Comparison of ENCODE assay signal across 8 mouse cellular contexts in genomic region chr3:122244759-122245158, GRCm38 (mm10). TPM values are rescaled to one million over a fixed set of nuclear protein-coding genes. Genes with fewer than 3 reads are reported as not detected.
DNase-seq lines count a peak whose midpoint lies in the region; ATAC-seq and TF ChIP-seq lines count a peak whose summit lies in the region.

No protein-coding gene starts in this region.

- H3K9ac ChIP-seq in embryonic facial prominence, embryonic 15.5 days: peak overlapping the region; percentile 31
- no peak overlapping the region for H3K9ac ChIP-seq in intestine, postnatal 0 days (ENCODE audit: low read depth, low read length)
- no peak overlapping the region for H3K9ac ChIP-seq in neural tube, embryonic 12.5 days

- WGBS in embryonic facial prominence, embryonic 15.5 days: 46% methylated on average over 6 of the region's 6 CpGs
- 36% methylated on average over 6 of the region's 6 CpGs for WGBS in intestine, postnatal 0 days
- 50% methylated on average over 6 of the region's 6 CpGs for WGBS in neural tube, embryonic 12.5 days

- H3K4me1 ChIP-seq in embryonic facial prominence, embryonic 15.5 days: peaks cover 21% of the 10 kb centered on the region
- H3K4me1 ChIP-seq in intestine, postnatal 0 days (replicated peaks; ENCODE audit: control insufficient read depth, insufficient read depth, low read length): no peaks in the 10 kb centered on the region
- peaks cover 10% of the 10 kb centered on the region for H3K4me1 ChIP-seq in neural tube, embryonic 12.5 days

- no peak for ATAC-seq in embryonic facial prominence, embryonic 15.5 days (ENCODE audit: insufficient number of reproducible peaks, low FRiP score, low TSS enrichment, low read depth)
- ATAC-seq in intestine, postnatal 0 days: no peak
- no peak for ATAC-seq in neural tube, embryonic 12.5 days (ENCODE audit: low FRiP score, low read depth)

- peak overlapping the region; percentile 75 for H3K4me2 ChIP-seq in embryonic facial prominence, embryonic 15.5 days (replicated peaks)
- H3K4me2 ChIP-seq in intestine, postnatal 0 days (replicated peaks; ENCODE audit: low read depth): peak overlapping the region; percentile 89
- H3K4me2 ChIP-seq in neural tube, embryonic 12.5 days (replicated peaks): peak overlapping the region; percentile 73

- peak overlapping the region; percentile 78 for H3K27ac ChIP-seq in layer of hippocampus, adult 2 months
- H3K27ac ChIP-seq in embryonic facial prominence, embryonic 15.5 days (replicated peaks): peak overlapping the region; percentile 59
- no peak overlapping the region for H3K27ac ChIP-seq in intestine, postnatal 0 days (ENCODE audit: low read depth, low read length)
- H3K27ac ChIP-seq in neural tube, embryonic 12.5 days: no peak overlapping the region

- no peaks in the 10 kb centered on the region for H3K9me3 ChIP-seq in embryonic facial prominence, embryonic 15.5 days (replicated peaks)
- no peaks in the 10 kb centered on the region for H3K9me3 ChIP-seq in intestine, postnatal 0 days (ENCODE audit: control insufficient read depth)
- no peaks in the 10 kb centered on the region for H3K9me3 ChIP-seq in neural tube, embryonic 12.5 days

- no peaks in the 10 kb centered on the region for H3K27me3 ChIP-seq in embryonic facial prominence, embryonic 15.5 days
- H3K27me3 ChIP-seq in intestine, postnatal 0 days (replicated peaks; ENCODE audit: control insufficient read depth, insufficient read depth, low read length): no peaks in the 10 kb centered on the region
- H3K27me3 ChIP-seq in neural tube, embryonic 12.5 days (replicated peaks): no peaks in the 10 kb centered on the region

- DNase-seq in layer of hippocampus, adult 2 months (ENCODE audit: low spot score in 2 of 2): no peak
- DNase-seq in layer of hippocampus, postnatal 10 days (ENCODE audit: low spot score in 2 of 2): no peak
- DNase-seq in urinary bladder, postnatal 36 days (ENCODE audit: low spot score in 2 of 2): no peak
- DNase-seq in thymus, postnatal 25 days: no peak
- no peak for DNase-seq in left cerebral cortex, adult 18-20 months (ENCODE audit: low spot score in 2 of 2)

- no peak for TF ChIP-seq CTCF in layer of hippocampus, adult 2 months (conservative IDR thresholded peaks at IDR 0.05)
- TF ChIP-seq CTCF in intestine, postnatal 0 days (IDR thresholded peaks at IDR 0.05; ENCODE audit: low read depth): no peak

- H3K36me3 ChIP-seq in embryonic facial prominence, embryonic 15.5 days: no peaks in the 10 kb centered on the region
- H3K36me3 ChIP-seq in intestine, postnatal 0 days (ENCODE audit: control insufficient read depth, insufficient read depth): no peaks in the 10 kb centered on the region
- H3K36me3 ChIP-seq in neural tube, embryonic 12.5 days: no peaks in the 10 kb centered on the region

- peak overlapping the region; percentile 47 for H3K4me3 ChIP-seq in layer of hippocampus, adult 2 months
- peak overlapping the region; percentile 87 for H3K4me3 ChIP-seq in embryonic facial prominence, embryonic 15.5 days (replicated peaks)
- H3K4me3 ChIP-seq in intestine, postnatal 0 days (ENCODE audit: low read depth, low read length): no peak overlapping the region
- peak overlapping the region; percentile 92 for H3K4me3 ChIP-seq in neural tube, embryonic 12.5 days

RNA-seq across cellular contexts. Expression of gene Gclm, which starts 0.6 kb away (rescaled TPM):
- total RNA-seq in layer of hippocampus, adult 2 months (2021): 10 to 100 TPM; 53.3 to 70.3 TPM
- 10 to 100 TPM; 54.4 to 67.7 TPM for total RNA-seq in layer of hippocampus, postnatal 10 days (2021)
- polyA plus RNA-seq in embryonic facial prominence, embryonic 15.5 days (2015; fragmentation: Nextera tagmentation; extraction: Ambion mirVana): 68.6 and 74.2 TPM in 2 replicates
- 382 and 400 TPM in 2 replicates for polyA plus RNA-seq in intestine, postnatal 0 days (2015; fragmentation: Nextera tagmentation; extraction: Ambion mirVana)
- 62.3 and 63.9 TPM in 2 replicates for polyA plus RNA-seq in neural tube, embryonic 12.5 days (2016; fragmentation: Nextera tagmentation; extraction: Ambion mirVana)
- total RNA-seq in left cerebral cortex, adult 18-20 months (2021): 10 to 100 TPM; 61.1 to 70.6 TPM

RNA-seq across cellular contexts. Expression of gene Dnttip2, which starts 29.4 kb away (rescaled TPM):
- total RNA-seq in layer of hippocampus, adult 2 months (2021): 10 to 100 TPM; 30.1 to 30.5 TPM
- 10 to 100 TPM; 27.3 to 28.6 TPM for total RNA-seq in layer of hippocampus, postnatal 10 days (2021)
- 63.8 and 65.0 TPM in 2 replicates for polyA plus RNA-seq in embryonic facial prominence, embryonic 15.5 days (2015; fragmentation: Nextera tagmentation; extraction: Ambion mirVana)
- 42.4 and 44.9 TPM in 2 replicates for polyA plus RNA-seq in intestine, postnatal 0 days (2015; fragmentation: Nextera tagmentation; extraction: Ambion mirVana)
- polyA plus RNA-seq in neural tube, embryonic 12.5 days (2016; fragmentation: Nextera tagmentation; extraction: Ambion mirVana): 70.4 and 72.8 TPM in 2 replicates
- total RNA-seq in left cerebral cortex, adult 18-20 months (2021): 10 to 100 TPM; 30.1 to 32.1 TPM

RNA-seq across cellular contexts. Expression of gene Bcar3, which starts 49.2 kb away (rescaled TPM):
- total RNA-seq in layer of hippocampus, adult 2 months (2021): 10 to 100 TPM in 1 of 2 experiments, 1 to 10 TPM in 1; 9.4 to 10.0 TPM
- total RNA-seq in layer of hippocampus, postnatal 10 days (2021): 1 to 10 TPM; 6.1 to 7.0 TPM
- 11.3 and 12.6 TPM in 2 replicates for polyA plus RNA-seq in embryonic facial prominence, embryonic 15.5 days (2015; fragmentation: Nextera tagmentation; extraction: Ambion mirVana)
- polyA plus RNA-seq in intestine, postnatal 0 days (2015; fragmentation: Nextera tagmentation; extraction: Ambion mirVana): 33.5 and 33.8 TPM in 2 replicates
- polyA plus RNA-seq in neural tube, embryonic 12.5 days (2016; fragmentation: Nextera tagmentation; extraction: Ambion mirVana): 13.2 and 14.0 TPM in 2 replicates
- 10 to 100 TPM; 13.2 to 18.8 TPM for total RNA-seq in left cerebral cortex, adult 18-20 months (2021)

Comparison
In these comparisons a context has a peak if more than half of its experiments do, and no peak if none do; other contexts are left out.
1. H3K27ac ChIP-seq: peak in layer of hippocampus, adult 2 months (single experiment) and embryonic facial prominence, embryonic 15.5 days (single experiment); none in intestine, postnatal 0 days (single experiment) and neural tube, embryonic 12.5 days (single experiment).
2. Peak in every context shown above with its lines, with median percentiles within 50 percentile points of each other: H3K4me2 ChIP-seq.